Mouse (Mus musculus) midbrain, embryonic 12.5 days (tissue): ENCODE measurements around the gene Frrs1. TPM values are rescaled to one million over a fixed set of nuclear protein-coding genes. Genes with fewer than 3 reads are reported as not detected.
A peak's percentile ranks its signal among the peaks of the same experiment; 100 is the strongest.

Experiments
- ATAC-seq: fragments of 200-750 bp; cut with Nextera tagmentation; 2 replicates; pipeline ENCODE4 v1.8.0; 2017; ENCODE audit warnings: low read depth, moderate TSS enrichment, moderate library complexity; ENCODE audit not compliant: low FRiP score
- H3K27ac ChIP-seq: fragments of 300-500 bp; sonication (generic); replicated peaks from 2 replicates; pipeline ENCODE4 v1.5.1; 2016; ENCODE audit warnings: mild to moderate bottlenecking
- H3K27me3 ChIP-seq: fragments of 300-500 bp; sonication (generic); 2 replicates; pipeline ENCODE4 v1.6.1; 2016; ENCODE audit warnings: mild to moderate bottlenecking
- H3K36me3 ChIP-seq: fragments of 300-500 bp; sonication (generic); 2 replicates; pipeline ENCODE4 v1.6.1; 2016
- H3K4me1 ChIP-seq: fragments of 300-500 bp; sonication (generic); 2 replicates; pipeline ENCODE4 v1.6.1; 2016
- H3K4me2 ChIP-seq: fragments of 300-500 bp; sonication (generic); replicated peaks from 2 replicates; pipeline ENCODE4 v1.6.1; 2016; ENCODE audit warnings: mild to moderate bottlenecking, moderate library complexity
- H3K4me3 ChIP-seq: fragments of 300-500 bp; sonication (generic); 2 replicates; pipeline ENCODE4 v1.5.1; 2016; ENCODE audit warnings: mild to moderate bottlenecking
- H3K9ac ChIP-seq: fragments of 300-500 bp; sonication (generic); replicated peaks from 2 replicates; pipeline ENCODE4 v1.6.1; 2016; ENCODE audit warnings: mild to moderate bottlenecking, moderate library complexity
- H3K9me3 ChIP-seq: fragments of 300-500 bp; sonication (generic); 2 replicates; pipeline ENCODE4 v1.6.1; 2016; ENCODE audit warnings: mild to moderate bottlenecking
- WGBS: fragments of 180-500 bp; shearing (Covaris S2); methylation state at CpG from one replicate; pipeline ENCODE4 v1.1.7; 2016; 5-methylcytosine and 5-hydroxymethylcytosine counted together
- polyA plus RNA-seq: library from polyadenylated mRNA; unstranded; fragments of >200 nt; fragmentation: Nextera tagmentation; extraction: Ambion mirVana; gene quantifications from 2 replicates; pipeline ENCODE4 v1.2.1, GENCODE M21; 2016

The Frrs1 gene
- polyA plus RNA-seq, 1 experiment from 2014 or later: 5.7 TPM

DNA sequence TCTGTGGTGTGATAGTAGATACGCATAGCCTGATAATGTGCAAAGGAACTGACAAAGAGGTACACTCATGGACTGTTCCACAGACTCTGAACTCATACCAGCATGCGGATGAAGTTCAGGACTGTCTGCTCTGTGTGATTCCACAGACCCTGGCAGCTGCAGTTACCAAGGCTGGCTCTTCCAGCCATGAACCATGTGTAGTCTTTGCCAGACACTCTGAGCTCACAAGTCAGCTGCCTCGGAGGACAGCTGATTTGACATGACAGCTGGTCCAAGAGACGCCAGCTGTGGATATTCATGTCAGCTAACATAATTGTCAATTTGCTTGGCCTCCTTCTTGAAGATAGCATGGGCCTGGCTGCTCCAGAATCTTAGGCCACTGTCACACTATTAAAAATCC, 69.7 kb downstream of the Frrs1 start:
- H3K4me1 ChIP-seq: no peaks in the 10 kb centered on the region
- WGBS: 81% methylated on average over 4 of the region's 4 CpGs
- ATAC-seq: no peak
- no peaks in the 10 kb centered on the region for H3K36me3 ChIP-seq
- no peak overlapping the region for H3K4me3 ChIP-seq
- H3K9me3 ChIP-seq: no peaks in the 10 kb centered on the region
- H3K27me3 ChIP-seq: no peaks in the 10 kb centered on the region
- H3K9ac ChIP-seq: no peak overlapping the region
- H3K4me2 ChIP-seq: no peak overlapping the region
- H3K27ac ChIP-seq: no peak overlapping the region

DNA sequence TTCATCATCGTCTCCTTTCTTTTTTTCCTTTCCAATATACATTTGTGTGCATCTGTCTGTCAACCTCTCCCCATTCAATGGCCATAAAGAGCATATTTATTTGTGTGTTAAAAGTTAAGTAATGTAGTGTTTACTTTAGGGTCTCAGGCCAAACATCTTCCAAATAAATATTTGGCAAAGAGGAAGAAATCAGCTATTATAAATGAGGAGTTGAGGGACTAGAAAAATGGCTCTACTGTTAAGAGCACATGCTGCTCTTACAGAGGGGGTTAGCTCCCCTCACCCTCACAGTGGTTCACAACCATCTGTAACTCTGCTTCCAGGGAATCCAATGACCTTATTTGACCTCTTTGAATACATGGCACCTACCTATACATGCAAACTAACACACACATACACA, 73.9 kb downstream of the Frrs1 start:
- Histone ChIP-seq H3K27ac (no peak overlapping the region), H3K27me3 (no peaks in the 10 kb centered on the region), H3K36me3 (no peaks in the 10 kb centered on the region), H3K4me2 (no peak overlapping the region), H3K9me3 (no peaks in the 10 kb centered on the region), H3K4me1 (peaks cover 3% of the 10 kb centered on the region; the same call in 1 of the 2 replicates), H3K9ac (no peak overlapping the region), H3K4me3 (no peak overlapping the region)
- WGBS: 88% methylated on average over 1 of the region's 1 CpGs
- no peak for ATAC-seq

DNA sequence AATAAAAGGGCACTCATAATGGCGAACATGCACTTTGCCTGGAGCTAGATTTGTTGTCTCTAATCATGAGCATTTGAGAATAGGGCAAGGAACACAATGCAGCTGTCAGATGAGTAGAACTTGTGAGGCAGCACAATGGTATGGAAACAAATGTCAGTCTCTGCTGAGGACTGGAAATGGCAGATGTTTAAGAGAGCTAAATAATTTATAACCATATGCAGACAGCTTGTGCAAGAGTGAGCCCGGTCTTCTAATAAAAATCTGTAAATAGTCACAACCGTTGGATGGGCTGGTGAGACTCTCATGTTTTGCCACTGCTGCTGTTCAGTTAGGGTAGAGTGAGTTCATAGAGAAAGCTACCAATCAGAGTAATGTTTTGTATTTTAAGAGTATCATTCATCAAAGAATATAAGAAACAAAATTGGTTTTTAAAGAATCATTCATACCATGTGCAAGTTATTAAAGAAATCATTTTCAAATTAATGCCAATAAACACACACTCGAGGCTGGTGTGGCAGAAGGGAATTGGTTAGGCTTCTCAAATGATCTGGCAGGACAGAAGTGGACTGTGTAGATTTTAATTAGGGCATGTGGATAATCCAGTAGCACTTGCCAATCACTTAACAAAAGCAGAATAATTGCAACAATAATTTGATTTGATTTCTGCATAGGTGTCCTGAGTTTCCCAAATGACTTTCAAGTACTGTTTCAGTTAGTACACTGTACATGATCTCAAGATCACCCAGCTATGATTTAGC, 77.8 kb downstream of the Frrs1 start:
- peaks cover 3% of the 10 kb centered on the region; the same call in 1 of the 2 replicates for H3K4me1 ChIP-seq
- peak; percentile 34; the same call in 1 of the 2 replicates for ATAC-seq
- H3K36me3 ChIP-seq: no peaks in the 10 kb centered on the region
- no peak overlapping the region for H3K27ac ChIP-seq
- no peaks in the 10 kb centered on the region for H3K27me3 ChIP-seq
- no peak overlapping the region for H3K4me3 ChIP-seq
- H3K9ac ChIP-seq: no peak overlapping the region
- H3K4me2 ChIP-seq: no peak overlapping the region
- WGBS: 75% methylated on average over 4 of the region's 4 CpGs
- no peaks in the 10 kb centered on the region for H3K9me3 ChIP-seq

DNA sequence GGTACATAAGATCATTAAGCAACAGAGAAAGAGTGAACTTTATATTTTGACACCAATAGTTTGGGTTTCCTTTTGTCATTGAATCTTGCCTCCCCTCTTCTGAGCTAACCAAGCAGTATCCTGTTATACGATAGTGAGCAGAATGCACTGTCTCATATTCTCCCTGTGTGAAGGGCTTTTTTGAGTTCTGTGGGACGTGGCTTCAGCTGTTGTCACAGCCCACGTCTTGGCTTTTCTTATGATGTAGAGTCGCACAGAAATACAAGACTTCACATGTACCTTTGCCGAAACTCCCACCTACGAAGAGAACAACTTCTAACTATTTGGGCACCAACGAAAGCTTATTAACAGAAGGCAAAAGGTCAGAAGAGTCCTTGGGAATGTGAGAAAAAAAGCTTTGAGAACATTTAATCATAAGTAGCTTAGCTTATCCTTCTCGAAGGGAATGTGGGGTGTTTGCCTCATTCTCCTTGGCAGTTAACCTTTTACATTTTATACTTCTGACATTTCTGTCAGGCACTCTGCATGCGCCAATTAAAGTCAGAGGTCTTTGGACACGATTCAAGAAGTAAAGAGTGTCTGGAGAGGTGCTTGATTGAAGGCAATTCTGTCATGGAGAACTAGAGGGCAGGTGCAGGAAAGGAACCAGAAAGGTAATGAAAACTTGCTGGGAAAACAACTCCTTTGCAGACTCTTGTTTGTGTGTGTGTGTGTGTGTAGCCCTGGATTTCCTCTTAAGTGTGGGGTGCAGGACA, 81.7 kb downstream of the Frrs1 start:
- Histone ChIP-seq H3K4me1 (peaks cover 3% of the 10 kb centered on the region; the same call in 1 of the 2 replicates), H3K4me2 (no peak overlapping the region), H3K36me3 (no peaks in the 10 kb centered on the region), H3K27ac (no peak overlapping the region), H3K9ac (no peak overlapping the region), H3K9me3 (no peaks in the 10 kb centered on the region), H3K4me3 (no peak overlapping the region), H3K27me3 (no peaks in the 10 kb centered on the region)
- 77% methylated on average over 10 of the region's 10 CpGs for WGBS
- no peak for ATAC-seq

DNA sequence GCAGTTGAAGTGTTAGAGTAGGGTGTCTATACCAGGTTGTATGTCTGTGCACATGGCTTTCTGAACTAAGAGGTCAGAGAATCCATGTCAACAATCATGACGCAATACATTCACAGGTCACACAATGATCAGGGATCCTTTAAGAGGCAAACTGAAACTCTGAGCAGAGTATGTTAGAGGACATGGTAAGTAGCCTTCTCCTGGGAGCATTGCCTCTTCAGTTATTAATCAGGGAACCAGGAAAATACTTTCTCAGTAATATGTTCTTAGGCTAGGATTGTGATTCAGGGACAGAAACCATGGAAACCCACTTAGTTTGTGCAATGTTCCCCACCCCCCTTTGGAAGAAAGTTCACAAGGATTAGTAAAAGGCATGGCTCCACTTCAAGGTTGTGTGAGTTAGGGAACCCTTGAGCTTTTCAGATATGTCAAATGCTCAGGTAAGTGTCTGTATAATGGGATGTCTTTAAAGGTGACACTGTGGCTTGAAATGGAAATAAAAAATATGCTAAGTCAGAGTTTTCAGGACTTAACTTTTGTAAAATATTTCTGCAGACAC, 82.4 kb downstream of the Frrs1 start:
- no peaks in the 10 kb centered on the region for H3K9me3 ChIP-seq
- no peak overlapping the region for H3K27ac ChIP-seq
- no peak overlapping the region for H3K9ac ChIP-seq
- H3K4me1 ChIP-seq: peaks cover 3% of the 10 kb centered on the region; the same call in 1 of the 2 replicates
- ATAC-seq: no peak
- H3K27me3 ChIP-seq: no peaks in the 10 kb centered on the region
- no peak overlapping the region for H3K4me3 ChIP-seq
- H3K36me3 ChIP-seq: no peaks in the 10 kb centered on the region
- no peak overlapping the region for H3K4me2 ChIP-seq
- WGBS: 89% methylated on average over 1 of the region's 1 CpGs

DNA sequence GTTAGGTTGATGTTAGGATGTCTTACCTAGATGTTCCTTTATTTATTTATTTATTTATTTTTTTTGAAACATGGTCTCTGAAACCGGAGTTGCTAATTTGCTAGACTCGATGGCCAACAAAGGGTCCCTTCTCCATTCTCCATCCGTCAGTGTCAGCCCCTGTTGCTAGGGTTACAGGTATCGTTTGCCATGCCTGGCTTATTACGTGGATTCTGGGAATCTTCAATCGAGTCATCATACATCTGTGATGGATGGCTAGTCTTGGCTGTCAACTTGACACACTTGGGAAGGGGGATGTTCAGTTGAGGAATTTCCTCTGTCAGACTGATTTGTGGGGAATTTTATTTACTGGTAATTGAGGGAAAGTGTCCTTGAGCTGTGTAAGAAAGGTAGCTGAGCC, 83.5 kb downstream of the Frrs1 start:
- Histone ChIP-seq H3K4me1 (no peaks in the 10 kb centered on the region), H3K9ac (no peak overlapping the region), H3K4me3 (no peak overlapping the region), H3K36me3 (no peaks in the 10 kb centered on the region), H3K27ac (no peak overlapping the region), H3K9me3 (no peaks in the 10 kb centered on the region), H3K27me3 (no peaks in the 10 kb centered on the region), H3K4me2 (no peak overlapping the region)
- ATAC-seq: no peak
- WGBS: 77% methylated on average over 6 of the region's 6 CpGs

DNA sequence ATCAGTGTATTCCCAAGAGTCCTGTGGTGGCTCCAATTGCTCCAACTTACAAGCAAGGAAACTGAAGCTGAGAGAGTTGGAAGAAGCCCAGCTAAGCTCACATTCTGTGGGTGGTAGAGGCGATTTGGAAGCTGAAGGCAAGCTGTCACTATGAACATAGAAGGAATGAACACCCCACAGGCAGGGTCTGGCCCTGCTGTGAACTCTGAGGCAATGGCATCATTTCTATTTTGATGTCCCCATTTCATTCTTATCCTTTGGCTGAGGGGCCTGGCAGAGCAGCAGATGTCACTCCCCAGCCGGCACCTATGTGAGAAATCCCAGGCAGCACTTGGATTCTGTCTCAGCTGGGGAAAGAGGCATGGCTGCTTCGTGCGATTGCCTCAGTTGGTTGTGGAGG, 84.2 kb downstream of the Frrs1 start:
- WGBS: 82% methylated on average over 4 of the region's 4 CpGs
- Histone ChIP-seq H3K9ac (no peak overlapping the region), H3K9me3 (no peaks in the 10 kb centered on the region), H3K36me3 (no peaks in the 10 kb centered on the region), H3K4me3 (no peak overlapping the region), H3K27ac (no peak overlapping the region), H3K27me3 (no peaks in the 10 kb centered on the region), H3K4me1 (no peaks in the 10 kb centered on the region), H3K4me2 (no peak overlapping the region)
- ATAC-seq: no peak

DNA sequence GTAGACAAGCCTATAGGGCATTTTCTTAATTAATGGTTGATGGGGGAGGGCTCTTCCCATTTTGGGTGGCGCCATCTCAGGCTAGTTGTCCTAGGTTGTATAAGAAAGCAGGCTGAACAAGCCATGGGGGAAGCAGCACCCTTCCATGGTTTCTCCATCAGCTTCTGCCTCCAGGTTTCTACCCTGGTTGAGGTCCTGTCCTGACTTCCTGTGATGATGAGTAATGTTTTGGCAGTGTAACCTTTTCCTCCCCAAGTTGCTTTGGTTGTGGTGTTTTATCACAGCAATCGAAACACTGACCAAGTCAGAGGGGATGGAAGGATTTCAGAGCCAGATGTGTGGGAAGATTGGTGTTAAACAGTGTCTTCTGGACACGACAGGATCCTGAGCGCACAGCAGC, 87.2 kb downstream of the Frrs1 start:
- H3K36me3 ChIP-seq: no peaks in the 10 kb centered on the region
- H3K27me3 ChIP-seq: no peaks in the 10 kb centered on the region
- no peaks in the 10 kb centered on the region for H3K9me3 ChIP-seq
- H3K4me1 ChIP-seq: no peaks in the 10 kb centered on the region
- no peak overlapping the region for H3K4me3 ChIP-seq
- H3K9ac ChIP-seq: no peak overlapping the region
- no peak overlapping the region for H3K4me2 ChIP-seq
- H3K27ac ChIP-seq: no peak overlapping the region
- WGBS: 94% methylated on average over 4 of the region's 4 CpGs
- ATAC-seq: no peak

DNA sequence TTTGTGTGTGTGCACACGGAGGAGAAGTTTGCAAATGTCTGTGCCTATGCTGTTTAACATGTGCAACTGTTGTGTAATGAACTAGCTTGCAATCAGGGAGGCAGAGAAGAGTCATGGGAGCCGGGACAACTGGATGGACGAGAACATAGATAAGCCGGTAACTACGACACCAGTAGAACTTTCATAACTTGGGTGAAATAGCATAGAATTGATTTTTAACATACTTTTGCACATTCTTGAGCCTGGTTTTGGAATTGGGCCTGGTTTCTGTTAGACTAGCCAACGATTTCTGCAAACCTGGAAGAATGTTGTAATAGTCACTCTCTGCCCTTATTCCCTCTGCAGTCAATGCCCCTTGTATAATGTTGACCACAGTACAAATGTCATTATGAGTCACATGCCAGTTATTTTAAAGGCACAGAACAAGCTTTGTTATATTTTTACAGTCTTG, 91.4 kb downstream of the Frrs1 start:
- Histone ChIP-seq H3K4me2 (no peak overlapping the region), H3K9ac (no peak overlapping the region), H3K27me3 (no peaks in the 10 kb centered on the region), H3K4me1 (no peaks in the 10 kb centered on the region), H3K27ac (no peak overlapping the region), H3K9me3 (no peaks in the 10 kb centered on the region), H3K4me3 (no peak overlapping the region), H3K36me3 (no peaks in the 10 kb centered on the region)
- 89% methylated on average over 6 of the region's 6 CpGs for WGBS
- no peak for ATAC-seq

DNA sequence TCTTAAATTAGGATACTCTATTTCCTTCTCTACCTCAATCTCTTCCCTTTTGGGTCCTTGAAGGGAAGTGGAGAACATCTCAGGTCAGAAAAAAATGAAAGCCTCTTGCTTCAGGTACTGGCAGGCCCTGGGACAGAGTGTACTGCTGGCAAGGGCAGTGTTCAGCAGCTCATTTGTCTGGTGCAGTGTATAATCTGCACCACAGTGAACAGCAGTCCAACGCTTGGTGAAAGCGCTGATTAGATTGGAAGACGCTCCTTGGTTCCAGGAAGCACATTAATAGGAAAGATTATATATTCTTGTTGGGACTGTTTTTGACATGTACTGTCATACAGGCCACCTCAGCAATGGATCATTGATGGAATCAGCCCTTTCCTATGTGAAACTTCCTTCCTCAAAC, 92.2 kb downstream of the Frrs1 start:
- H3K4me2 ChIP-seq: no peak overlapping the region
- no peaks in the 10 kb centered on the region for H3K27me3 ChIP-seq
- H3K36me3 ChIP-seq: no peaks in the 10 kb centered on the region
- 97% methylated on average over 3 of the region's 3 CpGs for whole genome bisulfite sequencing
- no peaks in the 10 kb centered on the region for H3K9me3 ChIP-seq
- H3K9ac ChIP-seq: no peak overlapping the region
- ATAC-seq: no peak
- no peaks in the 10 kb centered on the region for H3K4me1 ChIP-seq
- H3K4me3 ChIP-seq: no peak overlapping the region
- no peak overlapping the region for H3K27ac ChIP-seq

DNA sequence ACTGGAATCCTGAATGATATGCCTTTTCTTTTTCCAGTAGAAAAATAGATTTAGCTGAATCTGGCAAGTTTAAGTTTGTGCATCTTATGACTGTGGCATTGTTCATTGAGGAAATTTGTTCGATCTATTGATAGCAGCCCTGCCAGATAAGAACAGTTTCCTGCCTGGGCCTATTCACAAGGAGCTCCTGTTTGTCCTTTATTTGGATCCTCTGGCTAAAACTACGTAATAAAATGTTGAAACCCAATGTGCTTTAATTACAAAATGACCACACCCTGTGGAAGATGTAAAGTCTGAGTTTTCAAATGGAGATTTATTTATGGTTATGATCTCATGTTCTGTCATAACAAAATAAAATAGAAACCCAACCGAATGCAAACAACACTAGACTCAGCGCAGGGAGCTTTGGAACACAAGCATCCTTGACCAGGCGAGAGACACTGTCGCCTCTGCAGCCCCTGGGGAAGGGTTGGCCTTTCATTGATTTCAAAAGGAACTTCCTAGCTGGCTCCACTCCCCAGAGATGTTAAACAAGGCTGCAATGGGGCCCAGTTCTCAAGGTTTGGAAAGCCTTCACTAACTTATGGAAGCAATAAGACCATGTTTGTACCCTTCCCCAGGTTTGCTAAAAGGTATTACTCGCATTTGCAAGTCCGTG, 93.1 kb downstream of the Frrs1 start:
- no peak overlapping the region for H3K27ac ChIP-seq
- H3K4me3 ChIP-seq: no peak overlapping the region
- H3K4me2 ChIP-seq: no peak overlapping the region
- H3K36me3 ChIP-seq: no peaks in the 10 kb centered on the region
- H3K4me1 ChIP-seq: no peaks in the 10 kb centered on the region
- no peak for ATAC-seq
- H3K9ac ChIP-seq: no peak overlapping the region
- no peaks in the 10 kb centered on the region for H3K27me3 ChIP-seq
- WGBS: 82% methylated on average over 8 of the region's 8 CpGs
- H3K9me3 ChIP-seq: no peaks in the 10 kb centered on the region

DNA sequence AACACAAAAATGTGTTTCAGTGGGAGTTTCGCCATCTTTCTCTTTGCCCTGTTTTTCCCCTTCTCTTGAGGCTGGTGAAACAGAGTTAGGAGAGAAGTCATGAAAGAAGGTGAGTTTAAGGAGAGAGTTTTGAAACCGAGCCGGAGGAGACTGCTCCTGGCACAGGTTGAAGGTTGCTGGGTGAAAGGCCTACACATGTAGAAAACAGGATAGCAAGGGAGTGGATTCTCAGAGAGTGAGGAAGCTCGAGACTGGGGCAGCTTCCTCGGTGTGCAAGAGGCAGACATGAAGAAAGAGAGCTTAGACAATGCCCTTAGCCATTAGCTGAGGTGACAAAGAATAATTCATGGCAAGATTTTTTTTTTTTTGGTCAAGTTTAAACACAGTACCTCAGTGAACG, 94.1 kb downstream of the Frrs1 start:
- WGBS: 87% methylated on average over 6 of the region's 6 CpGs
- Histone ChIP-seq H3K27ac (no peak overlapping the region), H3K4me1 (no peaks in the 10 kb centered on the region), H3K4me3 (no peak overlapping the region), H3K9ac (no peak overlapping the region), H3K27me3 (no peaks in the 10 kb centered on the region), H3K36me3 (no peaks in the 10 kb centered on the region), H3K9me3 (no peaks in the 10 kb centered on the region), H3K4me2 (no peak overlapping the region)
- ATAC-seq: no peak
